Mouse (Mus musculus): ENCODE data around the gene Mesp2.
"Not testable (repeated sequence)": the region's sequence is repeated elsewhere in the genome, so short reads cannot be mapped to it uniquely, and the experiment has no call there.

Mesp2 gene

GRCm38 (mm10) chr7:79810611-79811506, at the start of gene Mesp2:
Mesp2 (plus strand) TSS chr7:79810727.
- peak; percentile 40 for DNase-seq (ENCODE audit: low spot score)

- DNase-seq (ENCODE audit: low spot score), result no peak
Observed at GRCm38 (mm10) chr7:79761124-79761876, 49.2 kb upstream of the Mesp2 start.

GRCm38 (mm10) chr7:79762106-79762505, 48.4 kb upstream of the Mesp2 start:
- no peak for DNase-seq (ENCODE audit: low spot score)

- no peak for DNase-seq (ENCODE audit: low spot score)
Observed at GRCm38 (mm10) chr7:79765991-79766390, 44.5 kb upstream of the Mesp2 start.

- DNase-seq (ENCODE audit: low spot score), result no peak
Observed at GRCm38 (mm10) chr7:79769664-79770063, 40.9 kb upstream of the Mesp2 start.

GRCm38 (mm10) chr7:79771561-79772512, 38.7 kb upstream of the Mesp2 start:
- DNase-seq (ENCODE audit: low spot score), result no peak

- peak; percentile 62 for DNase-seq (ENCODE audit: low spot score)
Observed at GRCm38 (mm10) chr7:79780647-79781626, 29.6 kb upstream of the Mesp2 start.

- no peak for DNase-seq (ENCODE audit: low spot score)
Observed at GRCm38 (mm10) chr7:79781826-79782515, 28.6 kb upstream of the Mesp2 start.

GRCm38 (mm10) chr7:79782516-79782855, 28.0 kb upstream of the Mesp2 start:
- DNase-seq (ENCODE audit: low spot score), result no peak

- peak; percentile 47 for DNase-seq (ENCODE audit: low spot score)
Observed at GRCm38 (mm10) chr7:79786295-79786694, 24.2 kb upstream of the Mesp2 start.

- DNase-seq (ENCODE audit: low spot score), result not testable (repeated sequence)
Observed at GRCm38 (mm10) chr7:79789812-79790211, 20.7 kb upstream of the Mesp2 start.

- no peak for DNase-seq (ENCODE audit: low spot score)
Observed at GRCm38 (mm10) chr7:79792635-79793421, 17.7 kb upstream of the Mesp2 start.

GRCm38 (mm10) chr7:79793688-79794087, 16.8 kb upstream of the Mesp2 start, which contains the start of gene Mesp1:
Mesp1 (minus strand) TSS chr7:79793788.
- no peak for DNase-seq (ENCODE audit: low spot score)

GRCm38 (mm10) chr7:79798606-79799005, 11.9 kb upstream of the Mesp2 start:
- no peak for DNase-seq (ENCODE audit: low spot score)

GRCm38 (mm10) chr7:79799048-79799447, 11.5 kb upstream of the Mesp2 start:
- peak; percentile 35 for DNase-seq (ENCODE audit: low spot score)

- DNase-seq (ENCODE audit: low spot score), result no peak
Observed at GRCm38 (mm10) chr7:79799506-79799905, 11.0 kb upstream of the Mesp2 start.

GRCm38 (mm10) chr7:79800336-79800735, 10.2 kb upstream of the Mesp2 start:
- no peak for DNase-seq (ENCODE audit: low spot score)

- no peak for DNase-seq (ENCODE audit: low spot score)
Observed at GRCm38 (mm10) chr7:79801391-79801790, 9.1 kb upstream of the Mesp2 start.

- DNase-seq (ENCODE audit: low spot score), result no peak
Observed at GRCm38 (mm10) chr7:79802037-79802436, 8.5 kb upstream of the Mesp2 start.
